Mouse (Mus musculus) layer of hippocampus, adult 6 months (tissue): ENCODE data around the gene Olfr397. TPM values are rescaled to one million over a fixed set of nuclear protein-coding genes. Genes with fewer than 3 reads are reported as not detected.

ENCODE experiments used
- long read RNA-seq, 2 experiments: library from polyadenylated mRNA; unstranded; transcript quantifications; one replicate each; pipeline ENCODE4 v2.0.0; 2019 to 2020
- polyA plus RNA-seq: library from polyadenylated mRNA; unstranded; fragments of <200 nt; fragmentation: Nextera tagmentation; gene quantifications from 2 replicates; pipeline ENCODE4 v1.2.3, GENCODE M21; 2021

Gene Olfr397
- polyA plus RNA-seq = not detected in 2 replicates
- long read RNA-seq, experiment 1 = 0 reads
- long read RNA-seq, experiment 2 = 0 reads

DNA sequence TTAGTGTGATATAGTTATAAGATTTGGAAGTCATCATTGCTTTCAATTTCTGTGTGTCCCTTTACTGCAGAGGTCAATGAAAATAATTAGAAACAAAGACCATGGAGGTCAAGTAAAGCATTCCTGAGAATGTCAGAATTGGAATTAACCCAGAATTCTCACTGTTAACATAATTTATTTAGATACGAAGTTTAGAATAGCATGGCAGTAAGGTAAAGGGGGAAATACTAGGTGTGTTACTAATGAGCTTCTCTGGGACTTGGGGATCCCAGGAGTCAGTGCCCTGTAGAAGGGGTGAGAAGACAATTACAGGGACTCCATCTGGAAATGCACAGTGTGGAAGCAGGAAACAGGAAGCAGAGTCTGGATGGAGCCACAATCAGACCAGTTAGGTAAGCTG lies at the start of gene Olfr397:
Olfr397 (plus strand) TSS at position 301 of the 400 bp plus-strand sequence.

GRCm38 (mm10) chr11:73936377-73936776 lies 24.2 kb upstream of the Olfr397 start, which contains the start of gene Olfr23:
Gene Olfr23, plus strand, starts transcription at chr11:73936677.

GRCm38 (mm10) chr11:73990307-73990706 lies 29.7 kb downstream of the Olfr397 start, which contains the start of gene Olfr398:
Gene Olfr398, minus strand, starts transcription at chr11:73990407.

Other genes with a start within 250 kb of the Olfr397 start
- gene Olfr389, start 180.1 kb upstream of the Olfr397 start, polyA plus RNA-seq = not detected in 2 replicates
- gene Olfr390, start 177.9 kb upstream of the Olfr397 start, polyA plus RNA-seq = not detected in 2 replicates
- gene Olfr391-ps, start 157.8 kb upstream of the Olfr397 start, polyA plus RNA-seq = not detected in 2 replicates
- not detected in 2 replicates for gene Olfr392, start 143.8 kb upstream of the Olfr397 start, polyA plus RNA-seq
- gene Olfr393, start 109.4 kb upstream of the Olfr397 start, polyA plus RNA-seq = not detected in 2 replicates
- not detected in 2 replicates for gene Olfr394, start 70.0 kb upstream of the Olfr397 start, polyA plus RNA-seq
- gene Olfr395, start 51.5 kb upstream of the Olfr397 start, polyA plus RNA-seq = not detected in 2 replicates
- gene Olfr23, start 24.1 kb upstream of the Olfr397 start, polyA plus RNA-seq = not detected in 2 replicates
- not detected in 2 replicates for gene Olfr398, start 29.6 kb downstream of the Olfr397 start, polyA plus RNA-seq
- gene Olfr139, start 95.7 kb downstream of the Olfr397 start, polyA plus RNA-seq = not detected in 2 replicates
- gene Olfr399, start 95.8 kb downstream of the Olfr397 start, polyA plus RNA-seq = not detected in 2 replicates
- gene Zfp616, start 109.1 kb downstream of the Olfr397 start, polyA plus RNA-seq = not detected in 2 replicates
- not detected in 2 replicates for gene Olfr401, start 152.9 kb downstream of the Olfr397 start, polyA plus RNA-seq
- not detected in 2 replicates for gene Olfr402, start 192.7 kb downstream of the Olfr397 start, polyA plus RNA-seq
- not detected in 2 replicates for gene Olfr403, start 225.4 kb downstream of the Olfr397 start, polyA plus RNA-seq